Mouse (Mus musculus) kidney, adult 2 months (tissue): ENCODE measurements at regions not wholly inside any gene's neighbourhood (a gene's known extent, or its start where the extent isn't known, plus 50 kb on each side); places are given as distances from the start of the nearest gene placed in this dataset.

Experiments
- CTCF ChIP-seq: fragments of 200-500 bp; conservative IDR thresholded peaks from 2 replicates; pipeline ENCODE4 v1.5.1; 2011; ENCODE audit warnings: low read depth, mild to moderate bottlenecking, control low read depth, low read length, moderate library complexity, mixed read lengths; ENCODE audit not compliant: insufficient read depth, insufficient read length
- POLR2A ChIP-seq: fragments of 200-500 bp; IDR thresholded peaks from one replicate; pipeline ENCODE4 v1.6.1; 2011; ENCODE audit warnings: low read depth, low read length, control low read depth

DNA sequence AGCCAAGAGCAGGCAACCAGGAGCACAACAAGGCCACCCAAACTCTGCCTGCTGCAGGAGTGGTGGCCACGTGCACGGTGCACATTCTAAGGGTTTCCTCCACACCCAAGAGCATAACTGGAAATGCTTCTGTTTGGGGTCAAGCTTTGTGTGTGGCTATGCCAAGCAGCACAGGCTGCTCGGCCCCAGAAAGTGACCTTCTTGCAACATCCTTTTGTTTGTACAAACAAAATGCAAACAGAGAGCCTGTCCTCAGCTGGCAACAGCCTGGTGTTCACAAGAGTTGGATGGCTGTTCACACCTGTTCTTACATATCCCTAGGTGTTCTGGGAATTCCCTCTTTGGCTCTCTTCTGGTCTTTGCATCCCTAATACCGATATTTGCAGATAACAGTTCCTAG lies 126.8 kb upstream of the Tle4 start:
- TF ChIP-seq POLR2A (no peak), CTCF (no peak)
